Mouse (Mus musculus) embryonic facial prominence, embryonic 11.5 days (tissue): ENCODE data around the gene C2cd4a. TPM values are rescaled to one million over a fixed set of nuclear protein-coding genes. Genes with fewer than 3 reads are reported as not detected.
A peak's percentile ranks its signal among the peaks of the same experiment; 100 is the strongest.

Experiments used
- ATAC-seq: fragments of 200-750 bp; cut with Nextera tagmentation; replicated peaks from 2 replicates; pipeline ENCODE4 v1.8.0; 2017; ENCODE audit warnings: low read depth; ENCODE audit not compliant: insufficient number of reproducible peaks, low FRiP score, low TSS enrichment
- DNase-seq: peaks from one replicate; pipeline ENCODE4 v3.0.0-alpha.2; 2015; ENCODE audit warnings: low spot score
- H3K27ac ChIP-seq: fragments of 300-500 bp; sonication (generic); replicated peaks from 2 replicates; pipeline ENCODE4 v1.5.1; 2014; ENCODE audit warnings: mild to moderate bottlenecking, low read depth, low read length, control low read depth
- H3K27me3 ChIP-seq: fragments of 300-500 bp; sonication (generic); 2 replicates; pipeline ENCODE4 v1.6.1; 2014; ENCODE audit warnings: mild to moderate bottlenecking, low read length, moderate library complexity, mixed read lengths; ENCODE audit not compliant: control insufficient read depth, insufficient read depth
- H3K36me3 ChIP-seq: fragments of 300-500 bp; sonication (generic); replicated peaks from 2 replicates; pipeline ENCODE4 v1.6.1; 2014; ENCODE audit warnings: low read depth, mild to moderate bottlenecking, low read length, moderate library complexity, mixed read lengths; ENCODE audit not compliant: control insufficient read depth, insufficient read depth
- H3K4me1 ChIP-seq: fragments of 300-500 bp; sonication (generic); 2 replicates; pipeline ENCODE4 v1.6.1; 2014; ENCODE audit warnings: low read length, mixed read lengths; ENCODE audit not compliant: control insufficient read depth, insufficient read depth
- H3K4me2 ChIP-seq: fragments of 300-500 bp; sonication (generic); 2 replicates; pipeline ENCODE4 v1.6.1; 2014; ENCODE audit warnings: low read depth, mild to moderate bottlenecking, control low read depth, low read length, moderate library complexity
- H3K4me3 ChIP-seq: fragments of 300-500 bp; sonication (generic); 2 replicates; pipeline ENCODE4 v1.5.1; 2014; ENCODE audit warnings: low read depth, low read length, control low read depth
- H3K9ac ChIP-seq: fragments of 300-500 bp; sonication (generic); replicated peaks from 2 replicates; pipeline ENCODE4 v1.6.1; 2014; ENCODE audit warnings: mild to moderate bottlenecking, control low read depth, low read length
- H3K9me3 ChIP-seq: fragments of 300-500 bp; sonication (generic); replicated peaks from 2 replicates; pipeline ENCODE4 v1.6.1; 2016; ENCODE audit warnings: mild to moderate bottlenecking, low read length, inconsistent platforms, mixed read lengths; ENCODE audit not compliant: control insufficient read depth
- WGBS: fragments of 180-500 bp; shearing (Covaris S2); extraction: QIAGEN DNeasy Blood & Tissue Kit; methylation state at CpG from one replicate; pipeline ENCODE4 v1.1.7; 2014; 5-methylcytosine and 5-hydroxymethylcytosine counted together
- polyA plus RNA-seq: library from polyadenylated mRNA; unstranded; fragments of >200 nt; fragmentation: Nextera tagmentation; extraction: Ambion mirVana; gene quantifications from 2 replicates; pipeline ENCODE4 v1.2.1, GENCODE M21; 2014

Gene C2cd4a
- polyA plus RNA-seq = not detected in 2 replicates

DNA sequence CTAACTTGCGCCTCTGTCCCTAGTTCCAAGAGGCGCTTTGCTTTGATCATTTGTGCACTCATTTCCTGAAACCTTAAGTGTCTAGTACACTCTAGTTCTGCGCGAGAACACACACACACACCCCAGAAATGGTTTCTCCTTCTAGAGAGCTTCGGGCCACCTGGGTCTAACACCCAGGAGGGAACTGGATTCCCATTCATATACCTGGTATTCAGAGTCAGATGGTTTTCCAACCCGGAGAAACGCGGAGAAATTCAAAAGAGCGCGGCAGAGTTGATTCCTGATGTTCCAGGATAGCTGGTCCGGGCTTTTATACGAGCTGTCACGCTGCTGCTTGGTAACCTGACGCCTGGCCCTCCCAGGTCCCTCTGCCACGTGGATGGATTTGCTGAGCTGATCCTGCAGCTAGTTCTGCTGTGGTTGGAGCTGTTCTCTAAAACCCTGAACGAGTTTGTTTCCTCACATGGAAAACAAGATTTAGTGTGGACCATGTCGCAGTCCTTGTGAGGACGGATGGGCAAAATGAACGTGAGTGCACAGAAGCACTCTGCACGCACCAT, at the start of gene C2cd4a:
TSS of gene C2cd4a (minus strand) at position 285 of the 560 bp plus-strand sequence.
- H3K27me3 ChIP-seq = peaks cover 20% of the 10 kb centered on the region
- peaks cover 5% of the 10 kb centered on the region; the same call in 1 of the 2 replicates for H3K4me1 ChIP-seq
- ATAC-seq (no peak), DNase-seq (peak; percentile 78)
- H3K4me2 ChIP-seq = peak within 1 kb of the TSS; percentile 95
- peak within 1 kb of the TSS; percentile 58 for H3K9ac ChIP-seq
- 4% methylated on average over 20 of the region's 20 CpGs for WGBS
- H3K4me3 ChIP-seq = peak within 1 kb of the TSS; percentile 49
- no peaks in the 10 kb centered on the region for H3K36me3 ChIP-seq
- no peaks in the 10 kb centered on the region for H3K9me3 ChIP-seq
- H3K27ac ChIP-seq = no peak within 1 kb of the TSS

DNA sequence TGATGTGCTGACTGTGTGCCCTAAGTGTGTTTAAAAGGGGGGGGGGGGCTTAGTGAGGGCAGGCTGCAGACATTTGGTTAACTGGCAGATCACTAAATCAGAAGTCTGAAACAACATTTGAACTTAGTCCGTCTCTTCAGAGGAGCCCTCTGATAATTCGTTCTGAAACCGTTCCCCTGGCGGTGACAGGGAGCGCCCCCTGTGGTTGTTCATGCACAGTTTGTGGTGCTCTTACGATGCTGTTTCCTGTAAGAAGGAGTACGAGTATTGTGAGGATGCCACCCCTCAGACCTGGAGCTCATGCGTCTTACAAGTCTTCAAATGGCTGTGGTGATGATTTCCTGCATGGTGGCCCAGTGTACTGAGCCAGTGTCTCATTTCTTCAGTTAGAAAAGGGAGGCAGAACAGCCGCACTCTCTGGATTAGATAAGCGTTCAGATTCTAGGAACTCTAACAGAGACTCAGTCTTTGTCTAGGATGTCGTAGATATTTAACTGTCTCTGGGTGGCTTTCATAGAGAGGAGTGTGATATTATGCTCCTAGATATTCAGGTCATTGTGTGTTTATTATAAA, 46.2 kb upstream of the C2cd4a start:
- H3K4me3 ChIP-seq = no peak overlapping the region
- no peaks in the 10 kb centered on the region for H3K4me1 ChIP-seq
- no peaks in the 10 kb centered on the region for H3K9me3 ChIP-seq
- H3K27me3 ChIP-seq = no peaks in the 10 kb centered on the region
- no peak overlapping the region for H3K9ac ChIP-seq
- H3K27ac ChIP-seq = no peak overlapping the region
- no peak overlapping the region for H3K4me2 ChIP-seq
- no peaks in the 10 kb centered on the region for H3K36me3 ChIP-seq
- 92% methylated on average over 11 of the region's 11 CpGs for WGBS
- ATAC-seq (no peak), DNase-seq (no peak)

DNA sequence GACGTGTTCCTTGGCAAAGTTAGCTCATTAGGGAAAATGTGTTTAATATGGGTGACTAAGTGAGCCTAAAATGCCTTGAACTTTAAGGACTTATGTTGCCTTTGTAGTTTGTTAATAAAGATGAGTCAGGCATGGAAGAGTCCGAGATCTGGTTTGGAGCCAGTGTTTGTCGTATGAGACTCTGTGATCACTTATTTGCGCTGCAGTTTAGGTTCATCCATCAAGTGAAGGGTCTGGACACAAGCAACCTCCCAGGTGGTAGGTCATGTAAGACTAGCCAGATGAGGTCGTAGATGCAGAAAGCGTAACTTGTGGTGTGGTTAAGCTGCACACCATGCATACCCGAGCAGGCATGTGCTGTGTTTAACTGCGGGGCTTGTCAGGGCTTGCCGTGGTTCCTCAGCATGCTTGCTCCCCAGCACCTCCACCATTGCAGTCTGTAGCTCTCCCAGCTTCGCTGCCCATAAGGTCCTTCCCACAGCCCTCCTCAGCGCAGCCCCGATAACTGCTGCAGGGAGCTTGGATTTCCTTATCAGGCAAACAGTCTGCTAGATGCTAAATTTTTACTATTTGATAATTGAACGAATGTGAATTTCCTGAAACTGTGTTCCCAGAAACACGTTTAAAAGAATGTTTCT, 45.1 kb upstream of the C2cd4a start:
- no peak overlapping the region for H3K27ac ChIP-seq
- H3K9me3 ChIP-seq = no peaks in the 10 kb centered on the region

DNA sequence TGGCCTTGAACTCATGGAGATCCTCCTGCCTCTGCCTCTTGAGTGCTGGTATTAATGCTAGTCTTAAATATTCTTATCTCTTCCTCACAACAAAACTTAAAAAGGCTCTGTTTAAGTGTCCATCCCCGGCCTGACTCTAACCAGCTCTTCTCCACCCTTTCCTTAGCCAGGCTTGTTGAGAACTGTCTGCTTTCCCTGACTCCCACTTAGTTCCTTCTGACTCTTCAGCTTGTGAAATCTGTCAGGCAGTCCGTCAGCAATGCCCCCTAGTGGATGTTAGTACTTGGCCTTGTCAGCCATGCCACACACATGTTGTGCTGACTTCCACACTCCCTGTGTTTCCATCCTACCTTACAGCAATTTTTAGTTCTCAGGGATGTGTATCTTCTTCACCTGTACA, 43.2 kb upstream of the C2cd4a start:
- DNase-seq = peak; percentile 46
- Histone ChIP-seq H3K4me1 (no peaks in the 10 kb centered on the region), H3K4me3 (no peak overlapping the region), H3K4me2 (no peak overlapping the region), H3K27me3 (no peaks in the 10 kb centered on the region), H3K27ac (no peak overlapping the region), H3K36me3 (no peaks in the 10 kb centered on the region), H3K9ac (no peak overlapping the region), H3K9me3 (no peaks in the 10 kb centered on the region)
- no peak for ATAC-seq
- WGBS = 65% methylated on average over 2 of the region's 2 CpGs

More for the DNA sequence above, 45.1 kb upstream of the C2cd4a start:
- no peak overlapping the region for H3K4me2 ChIP-seq
- no peaks in the 10 kb centered on the region for H3K36me3 ChIP-seq
- no peak for DNase-seq
- H3K27me3 ChIP-seq = no peaks in the 10 kb centered on the region
- WGBS = 80% methylated on average over 14 of the region's 14 CpGs
- H3K4me1 ChIP-seq = no peaks in the 10 kb centered on the region
- no peak overlapping the region for H3K4me3 ChIP-seq
- no peak overlapping the region for H3K9ac ChIP-seq
- no peak for ATAC-seq

DNA sequence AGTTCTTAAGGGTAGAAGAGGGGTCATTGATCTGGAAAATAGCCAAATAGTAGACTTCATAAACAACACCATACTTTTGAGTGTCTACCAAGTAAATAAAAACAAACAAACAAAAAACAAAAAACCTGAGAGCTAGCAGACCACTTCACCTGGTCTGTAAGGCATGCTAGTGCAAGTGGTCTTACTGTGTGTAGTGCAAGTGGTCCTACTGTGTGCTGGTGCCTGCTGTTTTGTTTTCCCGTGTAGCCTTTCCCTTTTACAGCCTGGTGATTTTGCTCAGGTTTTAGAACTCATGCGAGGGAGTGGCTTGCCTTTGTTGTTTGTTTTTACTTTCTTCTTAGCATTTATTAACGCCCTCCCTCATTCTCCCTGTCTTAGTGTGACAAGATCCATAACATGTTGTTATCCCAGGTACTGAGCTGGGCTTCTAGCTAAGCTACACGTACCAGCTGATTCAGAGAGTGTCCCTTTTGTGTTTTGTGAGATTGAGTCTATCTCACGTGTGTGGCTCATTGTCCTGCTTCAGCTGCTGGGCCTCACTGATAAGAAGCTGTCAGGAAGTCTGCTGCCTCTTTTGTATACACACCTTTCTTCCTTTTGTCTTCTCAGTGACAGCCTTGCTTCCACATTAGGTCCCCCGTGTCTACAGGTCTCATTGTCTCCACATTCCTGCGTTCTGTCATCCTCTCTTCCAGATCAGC, 42.5 kb upstream of the C2cd4a start:
- DNase-seq = no peak
- H3K36me3 ChIP-seq = no peaks in the 10 kb centered on the region
- H3K4me3 ChIP-seq = no peak overlapping the region
- 78% methylated on average over 7 of the region's 7 CpGs for WGBS
- ATAC-seq = no peak
- no peak overlapping the region for H3K27ac ChIP-seq
- no peaks in the 10 kb centered on the region for H3K27me3 ChIP-seq
- no peak overlapping the region for H3K9ac ChIP-seq
- no peak overlapping the region for H3K4me2 ChIP-seq
- no peaks in the 10 kb centered on the region for H3K9me3 ChIP-seq
- no peaks in the 10 kb centered on the region for H3K4me1 ChIP-seq

DNA sequence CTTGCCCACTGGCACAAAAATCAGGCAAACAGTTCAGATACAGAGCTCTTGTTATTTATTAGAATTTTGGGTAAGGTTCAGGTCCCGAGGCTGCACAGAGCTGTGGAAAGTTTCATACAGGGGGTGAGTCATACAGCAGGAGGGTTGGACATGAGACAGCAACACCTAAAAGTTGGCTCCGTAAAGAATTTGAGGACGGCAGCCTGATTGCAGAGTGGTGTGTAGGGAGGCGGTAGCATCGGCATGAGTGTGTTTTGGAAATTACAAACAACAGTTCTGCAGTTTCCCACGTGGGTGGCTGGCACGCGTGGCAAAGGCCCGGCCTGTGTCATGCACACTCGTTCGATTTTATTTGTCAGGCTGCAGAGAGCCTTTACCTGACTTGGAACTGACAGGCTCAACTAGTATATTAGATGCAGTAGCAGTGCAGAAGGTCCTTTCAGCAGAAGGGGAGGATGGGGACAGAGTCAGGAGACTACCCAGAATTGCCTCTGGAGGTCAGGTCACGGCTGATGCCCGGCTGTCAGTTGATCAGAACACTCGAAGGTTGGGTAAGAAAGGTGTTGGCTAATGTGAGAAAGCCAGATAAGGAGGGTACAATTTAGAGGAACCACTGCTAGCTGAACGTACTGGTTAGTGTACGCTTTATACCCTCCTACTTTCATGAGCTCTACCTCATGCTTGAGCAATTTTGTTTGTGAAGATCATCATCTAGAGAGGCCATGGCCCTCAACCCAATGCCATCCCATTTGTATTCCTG, 37.7 kb upstream of the C2cd4a start:
- Histone ChIP-seq H3K4me2 (no peak overlapping the region), H3K27me3 (no peaks in the 10 kb centered on the region), H3K27ac (no peak overlapping the region), H3K9me3 (no peaks in the 10 kb centered on the region), H3K4me1 (no peaks in the 10 kb centered on the region), H3K36me3 (no peaks in the 10 kb centered on the region), H3K9ac (no peak overlapping the region), H3K4me3 (no peak overlapping the region)
- 89% methylated on average over 16 of the region's 16 CpGs for WGBS
- DNase-seq (no peak), ATAC-seq (no peak)

DNA sequence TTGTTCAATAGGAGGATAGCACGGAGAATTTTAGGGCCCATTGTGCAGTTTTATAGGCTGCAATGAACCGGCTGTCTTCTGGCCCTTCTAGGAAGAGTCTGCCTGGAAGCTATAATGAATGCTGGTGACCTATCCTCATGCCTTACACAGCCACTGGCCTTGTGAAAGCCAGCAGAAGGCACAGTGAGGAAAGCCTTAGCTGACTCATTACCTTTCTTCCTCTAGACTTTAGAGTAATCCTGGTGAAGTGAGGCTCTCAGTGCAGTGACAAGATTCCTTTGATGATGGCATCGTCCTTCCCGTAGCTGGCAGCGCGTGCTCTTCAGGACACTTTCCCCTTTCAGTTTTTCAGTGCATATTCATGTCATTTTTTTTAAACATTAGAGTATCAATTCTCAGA, 35.3 kb upstream of the C2cd4a start:
- Histone ChIP-seq H3K27ac (no peak overlapping the region), H3K4me3 (no peak overlapping the region), H3K9me3 (no peaks in the 10 kb centered on the region), H3K4me1 (no peaks in the 10 kb centered on the region), H3K27me3 (no peaks in the 10 kb centered on the region), H3K4me2 (no peak overlapping the region), H3K9ac (no peak overlapping the region), H3K36me3 (no peaks in the 10 kb centered on the region)
- ATAC-seq = no peak
- no peak for DNase-seq
- 75% methylated on average over 6 of the region's 6 CpGs for WGBS
